Mouse (Mus musculus) intestine, embryonic 15.5 days (tissue): Measurements from ENCODE around the gene Dnajb1. TPM values are rescaled to one million over a fixed set of nuclear protein-coding genes. Genes with fewer than 3 reads are reported as not detected.
"Not testable (repeated sequence)": the region's sequence is repeated elsewhere in the genome, so short reads cannot be mapped to it uniquely, and the experiment has no call there.

ENCODE experiments used
- ATAC-seq: fragments of 200-750 bp; cut with Nextera tagmentation; 2 replicates; pipeline ENCODE4 v1.8.0; 2017; ENCODE audit warnings: moderate TSS enrichment, moderate library complexity
- H3K27ac ChIP-seq: fragments of 300-500 bp; sonication (generic); 2 replicates; pipeline ENCODE4 v1.5.1; 2015; ENCODE audit warnings: mild to moderate bottlenecking, inconsistent platforms
- H3K27me3 ChIP-seq: fragments of 300-500 bp; sonication (generic); replicated peaks from 2 replicates; pipeline ENCODE4 v1.6.1; 2015; ENCODE audit warnings: inconsistent platforms
- H3K36me3 ChIP-seq: fragments of 300-500 bp; sonication (generic); 2 replicates; pipeline ENCODE4 v1.6.1; 2015; ENCODE audit warnings: inconsistent platforms
- H3K4me1 ChIP-seq: fragments of 300-500 bp; sonication (generic); replicated peaks from 2 replicates; pipeline ENCODE4 v1.6.1; 2015; ENCODE audit warnings: inconsistent platforms
- H3K4me2 ChIP-seq: fragments of 300-500 bp; sonication (generic); replicated peaks from 2 replicates; pipeline ENCODE4 v1.6.1; 2015; ENCODE audit warnings: mild to moderate bottlenecking, inconsistent platforms
- H3K4me3 ChIP-seq: fragments of 300-500 bp; sonication (generic); replicated peaks from 2 replicates; pipeline ENCODE4 v1.5.1; 2015; ENCODE audit warnings: inconsistent platforms
- H3K9ac ChIP-seq: fragments of 300-500 bp; sonication (generic); 2 replicates; pipeline ENCODE4 v1.6.1; 2015; ENCODE audit warnings: inconsistent platforms
- H3K9me3 ChIP-seq: fragments of 300-500 bp; sonication (generic); 2 replicates; pipeline ENCODE4 v1.6.1; 2016; ENCODE audit warnings: inconsistent platforms
- WGBS: fragments of 180-500 bp; shearing (Covaris S2); methylation state at CpG from one replicate; pipeline ENCODE4 v1.1.7; 2015; 5-methylcytosine and 5-hydroxymethylcytosine counted together
- polyA plus RNA-seq: library from polyadenylated mRNA; unstranded; fragments of >200 nt; fragmentation: Nextera tagmentation; extraction: Ambion mirVana; gene quantifications from 2 replicates; pipeline ENCODE4 v1.2.1, GENCODE M21; 2015

Dnajb1 gene
- polyA plus RNA-seq, 1 experiment from 2014 or later: 47.0 TPM

DNA sequence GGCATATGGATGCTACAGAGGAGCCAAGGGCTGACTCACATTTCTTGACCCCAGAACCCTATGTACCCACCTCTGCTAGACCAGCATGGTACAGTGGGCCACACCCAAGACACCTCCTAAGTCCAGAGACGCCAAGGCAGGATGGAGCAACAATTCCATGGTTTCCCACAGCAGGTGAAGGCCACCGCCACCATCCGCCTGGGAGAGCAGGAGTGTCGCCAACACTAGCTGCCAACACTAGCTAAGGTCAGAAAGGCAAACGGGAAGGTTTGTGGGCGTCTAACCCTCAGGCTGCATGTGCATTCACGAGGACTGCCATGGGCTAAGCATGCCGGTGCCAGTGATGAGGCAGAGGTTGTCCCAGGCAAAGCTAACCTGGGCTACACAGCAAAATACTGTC is 25.8 kb upstream of the Dnajb1 start:
- H3K27me3 ChIP-seq: no peaks in the 10 kb centered on the region
- peaks cover 11% of the 10 kb centered on the region; the same call in 1 of the 2 replicates for H3K36me3 ChIP-seq
- no peak overlapping the region for H3K9ac ChIP-seq
- no peaks in the 10 kb centered on the region for H3K9me3 ChIP-seq
- H3K4me1 ChIP-seq: peaks cover 40% of the 10 kb centered on the region
- 87% methylated on average over 8 of the region's 8 CpGs for WGBS
- H3K4me2 ChIP-seq: no peak overlapping the region
- no peak overlapping the region for H3K27ac ChIP-seq
- no peak overlapping the region for H3K4me3 ChIP-seq
- no peak for ATAC-seq

DNA sequence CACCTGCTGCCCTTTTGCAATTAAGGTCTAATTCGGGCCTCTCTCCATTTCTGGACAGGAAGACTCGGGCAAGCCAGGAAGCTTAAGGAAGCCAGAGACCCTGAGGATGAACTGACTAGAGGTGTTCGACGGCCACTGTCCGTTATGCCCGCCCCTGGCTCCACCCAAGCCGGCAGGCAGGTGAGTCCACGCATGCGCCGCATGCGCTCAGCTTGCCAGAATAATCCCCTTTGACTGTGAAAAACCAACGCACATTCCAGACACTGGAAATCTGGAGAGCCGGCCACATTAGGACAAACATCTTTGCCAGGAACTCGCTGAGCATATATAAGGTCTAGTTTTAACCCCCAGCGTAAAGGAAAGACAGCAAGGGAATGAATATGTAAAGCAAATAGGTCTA is 24.8 kb upstream of the Dnajb1 start:
- Histone ChIP-seq H3K4me3 (no peak overlapping the region), H3K9me3 (no peaks in the 10 kb centered on the region), H3K4me1 (peaks cover 35% of the 10 kb centered on the region), H3K9ac (no peak overlapping the region), H3K36me3 (peaks cover 20% of the 10 kb centered on the region), H3K4me2 (no peak overlapping the region), H3K27me3 (no peaks in the 10 kb centered on the region), H3K27ac (no peak overlapping the region)
- ATAC-seq: no peak
- 83% methylated on average over 15 of the region's 15 CpGs for WGBS

DNA sequence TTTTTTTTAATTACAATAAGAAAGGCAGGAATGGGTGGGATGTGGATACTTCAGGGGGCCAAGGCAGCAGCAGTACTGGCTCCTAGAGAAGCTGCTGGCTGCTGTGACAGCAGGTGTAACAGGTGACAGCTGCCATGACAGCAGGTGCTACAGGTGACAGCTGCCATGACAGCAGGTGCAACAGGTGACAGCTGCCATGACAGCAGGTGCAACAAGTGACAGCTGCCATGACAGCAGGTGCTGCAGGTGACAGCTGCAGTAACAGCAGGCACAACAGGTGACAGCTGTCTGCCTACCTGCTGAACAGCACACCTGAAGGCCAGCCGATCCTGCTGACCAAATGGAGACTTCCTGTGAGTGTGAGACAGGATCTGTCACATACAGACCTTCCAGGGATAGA is 23.2 kb upstream of the Dnajb1 start:
- no peak overlapping the region for H3K27ac ChIP-seq
- ATAC-seq: no peak

DNA sequence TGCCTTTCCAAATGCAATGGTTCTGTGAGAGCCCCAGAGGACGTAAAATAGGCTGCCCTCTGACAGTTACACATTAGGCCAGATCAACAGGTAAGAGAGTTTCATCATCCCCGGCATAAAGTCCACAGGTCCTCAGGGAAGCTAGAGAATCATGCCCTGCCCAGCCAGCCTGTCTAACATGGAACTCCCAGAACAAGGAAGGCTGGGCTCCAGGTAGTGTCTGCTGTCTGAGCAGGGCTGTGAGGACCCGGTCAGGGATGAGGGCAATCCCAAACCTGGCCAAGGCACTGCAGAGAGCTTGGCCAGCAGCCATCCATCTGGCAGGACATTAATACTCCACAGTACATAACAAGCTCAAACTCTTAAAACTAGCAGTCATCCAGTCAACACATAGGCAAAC is 22.7 kb upstream of the Dnajb1 start:
- H3K27ac ChIP-seq: no peak overlapping the region
- ATAC-seq: peak; percentile 34

More for the DNA sequence above, 23.2 kb upstream of the Dnajb1 start:
- Histone ChIP-seq H3K9ac (no peak overlapping the region), H3K9me3 (no peaks in the 10 kb centered on the region), H3K27me3 (no peaks in the 10 kb centered on the region), H3K4me3 (no peak overlapping the region), H3K4me1 (0 out of 2 replicates have a peak, but pooled peaks cover 26% of the 10 kb centered on the region), H3K4me2 (no peak overlapping the region), H3K36me3 (peaks cover 22% of the 10 kb centered on the region)
- 83% methylated on average over 1 of the region's 1 CpGs for WGBS

DNA sequence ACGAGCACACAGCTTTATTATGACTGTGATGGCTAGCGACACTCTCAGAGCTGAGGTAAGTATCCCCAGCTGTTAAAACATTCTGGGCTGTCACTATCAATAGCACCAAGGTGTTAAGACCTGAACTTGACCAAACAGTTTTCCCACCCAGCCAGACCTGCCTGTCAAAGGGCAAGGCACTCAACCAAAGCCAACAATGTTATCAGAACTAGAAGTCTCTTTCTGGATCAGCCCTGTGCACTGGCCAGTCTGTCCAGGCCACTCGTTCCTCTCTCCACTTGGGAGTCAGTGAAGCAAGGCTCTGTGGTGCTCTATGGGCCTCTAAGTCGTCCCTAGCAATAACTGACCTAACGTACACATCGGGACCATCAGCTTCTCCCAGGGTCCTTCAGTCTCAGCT is 20.3 kb upstream of the Dnajb1 start:
- Histone ChIP-seq H3K9ac (no peak overlapping the region), H3K4me1 (peaks cover 32% of the 10 kb centered on the region), H3K27me3 (no peaks in the 10 kb centered on the region), H3K4me2 (no peak overlapping the region), H3K36me3 (peaks cover 17% of the 10 kb centered on the region), H3K4me3 (no peak overlapping the region), H3K27ac (no peak overlapping the region), H3K9me3 (no peaks in the 10 kb centered on the region)
- 74% methylated on average over 6 of the region's 6 CpGs for WGBS
- ATAC-seq: no peak

More for the DNA sequence above, 22.7 kb upstream of the Dnajb1 start:
- WGBS: 68% methylated on average over 3 of the region's 3 CpGs
- peaks cover 18% of the 10 kb centered on the region for H3K36me3 ChIP-seq
- no peaks in the 10 kb centered on the region for H3K27me3 ChIP-seq
- no peak overlapping the region for H3K4me3 ChIP-seq
- no peak overlapping the region for H3K4me2 ChIP-seq
- no peak overlapping the region for H3K9ac ChIP-seq
- H3K9me3 ChIP-seq: no peaks in the 10 kb centered on the region
- H3K4me1 ChIP-seq: 0 out of 2 replicates have a peak, but pooled peaks cover 28% of the 10 kb centered on the region

DNA sequence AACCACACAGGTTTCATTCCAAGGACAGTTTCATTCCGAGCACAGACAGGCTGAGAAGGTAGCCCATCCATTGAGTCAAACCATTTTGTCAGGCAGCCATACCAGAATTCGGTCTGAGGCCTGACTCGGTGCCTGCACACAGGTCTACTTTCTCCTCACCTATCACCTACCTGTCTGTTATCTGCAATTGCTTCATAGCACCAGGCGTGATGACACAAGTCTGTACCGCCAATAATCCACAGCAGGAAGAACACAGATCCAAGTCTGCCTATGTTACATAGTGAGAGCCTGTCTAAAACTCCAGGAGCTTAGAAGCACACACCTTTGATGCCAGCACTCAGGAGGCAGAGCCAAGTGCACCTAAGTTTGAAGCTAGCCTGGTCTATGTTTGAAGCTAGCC is 19.1 kb upstream of the Dnajb1 start:
- Histone ChIP-seq H3K9ac (no peak overlapping the region), H3K27me3 (no peaks in the 10 kb centered on the region), H3K4me2 (no peak overlapping the region), H3K36me3 (peaks cover 13% of the 10 kb centered on the region), H3K9me3 (no peaks in the 10 kb centered on the region), H3K27ac (no peak overlapping the region), H3K4me3 (no peak overlapping the region), H3K4me1 (peaks cover 28% of the 10 kb centered on the region)
- ATAC-seq: no peak
- WGBS: 83% methylated on average over 5 of the region's 5 CpGs

DNA sequence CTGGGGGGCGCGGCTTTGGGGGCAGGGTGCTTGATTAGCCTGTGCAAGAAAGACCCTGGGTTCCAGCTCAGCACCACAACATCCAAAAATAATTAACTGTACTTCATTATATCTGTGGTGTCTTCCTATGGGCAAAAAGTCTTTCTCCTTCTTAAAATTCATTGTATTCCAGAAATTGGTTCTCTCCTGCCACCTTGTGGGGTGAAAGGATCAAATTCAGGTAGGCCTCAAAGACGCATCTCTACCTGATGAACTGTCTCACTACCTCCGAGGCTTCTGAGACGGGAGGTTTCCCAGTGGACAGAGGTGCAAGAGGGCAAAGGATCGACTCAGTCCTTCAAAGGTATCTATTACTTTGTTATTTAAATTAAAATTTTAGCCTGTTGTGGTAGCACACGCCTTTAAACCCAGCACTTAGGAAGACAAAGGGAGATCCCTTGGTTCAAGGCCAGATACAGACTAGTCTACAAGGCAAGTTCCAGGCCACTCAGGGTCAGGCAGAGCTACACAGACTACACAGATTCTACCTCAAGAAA is 17.4 kb upstream of the Dnajb1 start:
- no peak for ATAC-seq
- H3K4me1 ChIP-seq: peaks cover 25% of the 10 kb centered on the region
- no peak overlapping the region for H3K4me2 ChIP-seq
- H3K36me3 ChIP-seq: peaks cover 11% of the 10 kb centered on the region; the same call in 1 of the 2 replicates
- H3K4me3 ChIP-seq: no peak overlapping the region
- H3K27ac ChIP-seq: no peak overlapping the region
- WGBS: 79% methylated on average over 7 of the region's 7 CpGs
- H3K9me3 ChIP-seq: no peaks in the 10 kb centered on the region
- H3K9ac ChIP-seq: no peak overlapping the region
- H3K27me3 ChIP-seq: no peaks in the 10 kb centered on the region

DNA sequence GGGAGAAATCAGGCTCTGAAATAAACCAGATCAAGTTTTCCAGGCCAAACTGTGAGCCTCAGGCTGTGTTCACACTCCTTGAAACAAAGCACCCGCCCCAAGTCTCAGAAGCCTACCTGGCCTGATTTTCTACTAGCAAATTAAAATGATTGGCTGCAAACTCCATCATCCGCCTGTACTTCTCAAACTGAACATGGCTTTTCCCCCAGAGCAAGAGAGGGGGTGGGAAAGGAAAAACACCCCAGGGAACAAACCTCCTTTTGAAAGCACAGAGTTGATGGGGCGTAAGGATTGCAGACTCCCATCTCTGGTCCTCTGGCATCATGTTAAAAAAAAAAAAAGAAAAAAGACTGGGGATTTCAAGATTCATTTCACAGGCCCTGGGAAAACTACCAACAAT is 15.3 kb upstream of the Dnajb1 start:
- Histone ChIP-seq H3K9ac (peak overlapping the region; percentile 78), H3K27me3 (no peaks in the 10 kb centered on the region), H3K27ac (no peak overlapping the region), H3K36me3 (peaks cover 7% of the 10 kb centered on the region; the same call in 1 of the 2 replicates), H3K9me3 (no peaks in the 10 kb centered on the region), H3K4me2 (peak overlapping the region; percentile 79), H3K4me3 (peak overlapping the region; percentile 73), H3K4me1 (peaks cover 20% of the 10 kb centered on the region)
- WGBS: 45% methylated on average over 3 of the region's 3 CpGs
- ATAC-seq: no peak

DNA sequence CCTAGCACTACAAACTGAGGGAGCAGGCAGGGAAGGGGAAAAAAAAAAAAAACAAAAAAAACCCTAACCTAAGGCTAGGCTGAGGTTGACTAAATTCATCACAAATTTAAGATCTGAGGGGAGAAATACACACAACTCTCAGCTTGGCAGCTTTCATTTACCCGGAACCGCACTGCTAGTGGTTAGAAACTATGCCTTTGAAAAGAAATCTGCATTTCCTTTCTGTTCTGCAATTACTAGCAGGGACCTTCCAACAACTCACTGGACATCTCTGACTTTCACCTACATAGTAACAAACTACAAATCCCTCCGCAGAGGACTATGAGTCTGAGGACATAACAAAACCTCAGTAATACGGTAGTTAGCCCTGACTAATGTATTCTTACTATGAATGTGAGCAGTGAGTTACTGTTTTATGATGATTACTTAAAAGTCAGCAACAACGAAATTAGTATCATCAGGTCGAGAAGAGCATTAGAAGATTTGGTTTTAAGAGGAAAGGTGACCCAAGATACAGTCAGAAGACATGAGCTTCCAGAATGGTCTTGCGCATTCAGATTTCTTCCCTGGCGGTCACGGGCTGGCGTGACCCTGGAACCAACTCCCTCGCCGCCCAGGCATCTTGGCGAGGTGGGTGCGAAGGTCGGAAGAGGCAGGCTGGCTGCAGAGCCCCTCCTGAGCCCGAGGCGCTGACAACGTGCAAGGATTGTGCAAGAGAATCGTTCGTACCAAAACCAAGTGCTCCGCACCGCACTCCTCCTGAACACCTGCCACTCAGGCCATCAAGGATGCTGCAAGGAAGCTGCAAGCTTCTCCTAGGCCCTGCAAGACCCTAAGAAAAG is 14.4 kb upstream of the Dnajb1 start:
- no peaks in the 10 kb centered on the region for H3K27me3 ChIP-seq
- H3K4me1 ChIP-seq: peaks cover 18% of the 10 kb centered on the region
- H3K4me2 ChIP-seq: peak overlapping the region; percentile 79
- H3K4me3 ChIP-seq: peak overlapping the region; percentile 73
- no peaks in the 10 kb centered on the region for H3K36me3 ChIP-seq
- WGBS: 3% methylated on average over 22 of the region's 22 CpGs
- peak overlapping the region; percentile 78 for H3K9ac ChIP-seq
- no peaks in the 10 kb centered on the region for H3K9me3 ChIP-seq
- H3K27ac ChIP-seq: peak overlapping the region; percentile 84
- ATAC-seq: peak; percentile 60

DNA sequence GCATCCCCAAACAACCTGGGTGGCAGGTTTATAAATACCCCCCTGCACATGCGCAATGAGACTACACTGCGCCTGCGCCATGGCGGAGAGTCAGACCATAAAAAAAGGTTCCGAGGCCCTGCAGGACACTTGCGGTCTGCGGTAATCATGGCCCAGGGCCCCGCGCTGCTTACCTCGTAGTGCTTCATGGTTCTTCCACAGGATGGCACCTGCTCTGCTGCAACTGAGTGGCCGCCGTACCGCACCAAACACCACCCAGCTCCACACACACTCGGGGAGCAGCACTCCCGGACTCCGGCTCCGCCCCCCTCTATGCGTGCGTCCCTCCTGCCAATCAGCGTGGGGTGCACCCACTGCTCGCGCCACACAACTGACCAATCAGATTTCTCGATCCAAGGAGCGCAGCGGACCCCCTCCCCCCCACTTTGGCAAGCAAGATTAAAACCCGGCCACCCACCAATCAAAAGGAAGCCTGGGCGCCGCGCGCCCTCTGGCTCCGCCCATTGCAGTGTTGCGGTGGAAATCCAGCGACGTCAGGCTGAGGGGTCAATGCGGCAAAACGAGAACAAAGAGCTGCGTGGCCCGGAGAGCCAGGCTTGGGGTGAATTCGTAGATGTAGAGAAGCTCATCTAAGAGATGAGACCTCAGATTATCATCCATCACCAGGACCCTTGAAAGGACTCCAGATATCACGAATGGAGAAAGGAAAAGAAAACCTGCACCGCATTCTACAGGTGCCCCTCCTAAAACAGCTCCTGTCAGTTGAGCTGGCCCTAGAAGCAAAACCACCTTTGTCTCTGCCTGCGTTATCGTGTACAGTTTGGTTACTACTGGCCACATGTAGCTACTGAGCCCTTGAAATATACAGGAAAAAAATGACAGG is 13.6 kb upstream of the Dnajb1 start:
- peaks cover 12% of the 10 kb centered on the region for H3K4me1 ChIP-seq
- under 1% methylated on average over 43 of the region's 43 CpGs for WGBS
- peak; percentile 99 for ATAC-seq
- peak overlapping the region; percentile 73 for H3K4me3 ChIP-seq
- H3K36me3 ChIP-seq: no peaks in the 10 kb centered on the region
- no peaks in the 10 kb centered on the region for H3K27me3 ChIP-seq
- peak overlapping the region; percentile 84 for H3K27ac ChIP-seq
- H3K9me3 ChIP-seq: no peaks in the 10 kb centered on the region
- peak overlapping the region; percentile 79 for H3K4me2 ChIP-seq
- H3K9ac ChIP-seq: peak overlapping the region; percentile 78

DNA sequence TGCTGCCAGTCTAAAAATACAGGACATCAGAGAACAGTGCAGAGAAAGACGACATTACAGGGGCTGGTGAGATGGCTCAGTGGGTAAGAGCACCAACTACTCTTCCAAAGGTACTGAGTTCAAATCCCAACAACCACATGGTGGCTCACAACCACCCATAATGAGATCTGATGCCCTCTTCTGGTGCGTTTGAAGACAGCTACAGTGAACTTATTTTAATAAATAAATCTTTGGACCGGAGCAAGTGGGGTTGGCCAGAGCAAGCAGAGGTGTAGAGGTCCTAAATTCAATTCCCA is 13.0 kb upstream of the Dnajb1 start:
- Histone ChIP-seq H3K4me2 (peak overlapping the region; percentile 71), H3K27ac (peak overlapping the region; percentile 84), H3K4me3 (peak overlapping the region; percentile 73), H3K4me1 (peaks cover 12% of the 10 kb centered on the region), H3K9ac (0 out of 2 replicates have a peak overlapping the region, but pooled peaks have one; percentile 44)
- WGBS: 52% methylated on average over 3 of the region's 3 CpGs
- ATAC-seq, H3K9me3 ChIP-seq, H3K27me3 ChIP-seq, H3K36me3 ChIP-seq: not testable (repeated sequence)

DNA sequence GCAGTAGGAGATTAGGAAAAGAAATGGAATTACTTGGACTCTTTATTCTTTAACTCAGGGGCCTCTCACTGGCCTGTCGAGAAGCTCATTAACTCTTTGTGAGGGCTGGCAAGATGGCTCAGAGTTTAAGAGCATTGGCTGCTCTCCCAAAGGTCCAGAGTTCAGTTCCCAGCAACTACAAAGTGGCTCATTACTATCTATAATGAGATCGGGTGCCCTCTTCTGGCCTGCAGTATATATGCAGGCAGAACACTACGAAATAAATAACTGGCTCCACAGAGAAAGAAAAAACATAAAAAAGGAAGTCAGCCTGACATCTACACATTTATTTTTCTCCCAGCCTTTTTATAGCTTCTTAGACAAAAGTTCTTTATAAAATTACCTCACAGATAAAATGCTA is 11.6 kb upstream of the Dnajb1 start:
- no peak overlapping the region for H3K27ac ChIP-seq
- ATAC-seq: no peak
- 20% methylated on average over 3 of the region's 3 CpGs for WGBS

More for the DNA sequence above, 11.6 kb upstream of the Dnajb1 start:
- Histone ChIP-seq H3K36me3 (no peaks in the 10 kb centered on the region), H3K4me2 (no peak overlapping the region), H3K4me3 (no peak overlapping the region), H3K4me1 (peaks cover 10% of the 10 kb centered on the region), H3K9me3 (no peaks in the 10 kb centered on the region), H3K9ac (no peak overlapping the region), H3K27me3 (no peaks in the 10 kb centered on the region)
